Mouse (Mus musculus) kidney, adult 2 months (tissue): ENCODE results near the gene Fbxo46.

Experiments used
- CTCF ChIP-seq: fragments of 200-500 bp; conservative IDR thresholded peaks from 2 replicates; pipeline ENCODE4 v1.5.1; 2011; ENCODE audit warnings: low read depth, mild to moderate bottlenecking, control low read depth, low read length, moderate library complexity, mixed read lengths; ENCODE audit not compliant: insufficient read depth, insufficient read length
- POLR2A ChIP-seq: fragments of 200-500 bp; IDR thresholded peaks from one replicate; pipeline ENCODE4 v1.6.1; 2011; ENCODE audit warnings: low read depth, low read length, control low read depth

DNA sequence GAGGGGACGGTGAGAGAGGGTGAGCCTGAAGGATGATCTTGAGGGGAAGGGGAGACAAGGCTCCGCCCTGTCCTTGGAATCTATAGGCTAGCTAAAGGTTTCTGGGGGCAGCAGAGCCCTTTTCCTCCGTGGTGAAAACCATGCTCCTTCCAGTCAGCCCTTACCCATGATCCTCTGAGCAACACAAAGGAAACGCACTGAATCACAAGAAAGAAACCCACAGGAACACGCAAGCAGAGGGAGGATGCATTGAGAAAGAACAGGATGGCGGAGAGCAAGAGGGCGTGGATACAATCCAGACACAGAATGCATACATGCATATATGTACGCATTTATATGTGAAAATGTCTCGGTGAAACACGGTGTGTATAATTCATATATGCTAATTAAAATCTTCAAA is 49.8 kb downstream of the Fbxo46 start:
- no peak for TF ChIP-seq POLR2A
- TF ChIP-seq CTCF: no peak
